Mouse (Mus musculus) intestine, embryonic 15.5 days (tissue): ENCODE data around the gene Gm42674. TPM values are rescaled to one million over a fixed set of nuclear protein-coding genes. Genes with fewer than 3 reads are reported as not detected.

Source experiments
- ATAC-seq: fragments of 200-750 bp; cut with Nextera tagmentation; 2 replicates; pipeline ENCODE4 v1.8.0; 2017; ENCODE audit warnings: moderate TSS enrichment, moderate library complexity
- H3K27ac ChIP-seq: fragments of 300-500 bp; sonication (generic); 2 replicates; pipeline ENCODE4 v1.5.1; 2015; ENCODE audit warnings: mild to moderate bottlenecking, inconsistent platforms
- H3K27me3 ChIP-seq: fragments of 300-500 bp; sonication (generic); replicated peaks from 2 replicates; pipeline ENCODE4 v1.6.1; 2015; ENCODE audit warnings: inconsistent platforms
- H3K36me3 ChIP-seq: fragments of 300-500 bp; sonication (generic); 2 replicates; pipeline ENCODE4 v1.6.1; 2015; ENCODE audit warnings: inconsistent platforms
- H3K4me1 ChIP-seq: fragments of 300-500 bp; sonication (generic); replicated peaks from 2 replicates; pipeline ENCODE4 v1.6.1; 2015; ENCODE audit warnings: inconsistent platforms
- H3K4me2 ChIP-seq: fragments of 300-500 bp; sonication (generic); replicated peaks from 2 replicates; pipeline ENCODE4 v1.6.1; 2015; ENCODE audit warnings: mild to moderate bottlenecking, inconsistent platforms
- H3K4me3 ChIP-seq: fragments of 300-500 bp; sonication (generic); replicated peaks from 2 replicates; pipeline ENCODE4 v1.5.1; 2015; ENCODE audit warnings: inconsistent platforms
- H3K9ac ChIP-seq: fragments of 300-500 bp; sonication (generic); 2 replicates; pipeline ENCODE4 v1.6.1; 2015; ENCODE audit warnings: inconsistent platforms
- H3K9me3 ChIP-seq: fragments of 300-500 bp; sonication (generic); 2 replicates; pipeline ENCODE4 v1.6.1; 2016; ENCODE audit warnings: inconsistent platforms
- WGBS: fragments of 180-500 bp; shearing (Covaris S2); methylation state at CpG from one replicate; pipeline ENCODE4 v1.1.7; 2015; 5-methylcytosine and 5-hydroxymethylcytosine counted together
- polyA plus RNA-seq: library from polyadenylated mRNA; unstranded; fragments of >200 nt; fragmentation: Nextera tagmentation; extraction: Ambion mirVana; gene quantifications from 2 replicates; pipeline ENCODE4 v1.2.1, GENCODE M21; 2015

Gm42674 gene
- polyA plus RNA-seq, 1 experiment from 2014 or later, result not detected

GRCm38 (mm10) chr3:90600036-90600435 is 1.7 kb upstream of the Gm42674 start:
- no peak overlapping the region for H3K4me3 ChIP-seq
- H3K9me3 ChIP-seq, result no peaks in the 10 kb centered on the region
- peaks cover 14% of the 10 kb centered on the region for H3K4me1 ChIP-seq
- no peaks in the 10 kb centered on the region for H3K27me3 ChIP-seq
- H3K4me2 ChIP-seq, result no peak overlapping the region
- no peak for ATAC-seq
- 81% methylated on average over 6 of the region's 6 CpGs for WGBS
- no peak overlapping the region for H3K9ac ChIP-seq
- H3K27ac ChIP-seq, result no peak overlapping the region
- H3K36me3 ChIP-seq, result no peaks in the 10 kb centered on the region

- H3K9ac ChIP-seq, result no peak overlapping the region
- no peaks in the 10 kb centered on the region for H3K9me3 ChIP-seq
- H3K27me3 ChIP-seq, result no peaks in the 10 kb centered on the region
- H3K4me1 ChIP-seq, result peaks cover 15% of the 10 kb centered on the region
- no peaks in the 10 kb centered on the region for H3K36me3 ChIP-seq
- no peak overlapping the region for H3K4me2 ChIP-seq
- 77% methylated on average over 8 of the region's 8 CpGs for WGBS
- ATAC-seq, result no peak
- no peak overlapping the region for H3K4me3 ChIP-seq
- H3K27ac ChIP-seq, result no peak overlapping the region
Measured at GRCm38 (mm10) chr3:90600458-90601195, 1.1 kb upstream of the Gm42674 start.

- WGBS, result 47% methylated on average over 3 of the region's 3 CpGs
- Histone ChIP-seq H3K4me3 (no peak within 1 kb of the TSS), H3K9ac (no peak within 1 kb of the TSS), H3K27ac (peak within 1 kb of the TSS; percentile 62), H3K27me3 (no peaks in the 10 kb centered on the region), H3K36me3 (no peaks in the 10 kb centered on the region), H3K4me1 (peaks cover 18% of the 10 kb centered on the region), H3K4me2 (no peak within 1 kb of the TSS), H3K9me3 (no peaks in the 10 kb centered on the region)
- peak; percentile 29 for ATAC-seq
Measured at GRCm38 (mm10) chr3:90603623-90604022, 1.9 kb downstream of the Gm42674 start, which contains the start of gene S100a4. S100a4 (plus strand) TSS chr3:90603771.

DNA sequence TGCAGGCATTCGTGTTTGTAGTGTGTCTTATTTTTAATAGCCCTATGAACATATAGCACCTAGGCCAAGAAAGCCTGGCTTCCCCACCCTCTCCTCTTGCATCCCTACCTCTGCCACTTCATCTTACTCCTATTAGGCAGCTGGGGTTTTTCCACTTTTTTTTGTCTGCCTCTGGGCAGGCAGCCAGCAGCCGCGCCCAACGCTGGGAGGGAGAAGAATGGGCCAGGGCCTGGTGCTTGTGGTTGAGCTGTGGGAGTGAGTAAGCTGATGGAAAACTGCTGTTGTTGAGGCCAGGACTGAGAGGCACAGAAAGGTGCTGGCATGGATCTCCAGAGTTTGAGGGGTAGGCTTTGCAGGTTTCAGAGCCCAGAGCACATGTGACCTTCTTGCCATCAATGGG is 2.7 kb downstream of the Gm42674 start:
- Histone ChIP-seq H3K4me1 (peaks cover 18% of the 10 kb centered on the region), H3K9me3 (no peaks in the 10 kb centered on the region), H3K27ac (peak overlapping the region; percentile 62), H3K36me3 (no peaks in the 10 kb centered on the region), H3K27me3 (no peaks in the 10 kb centered on the region), H3K4me2 (no peak overlapping the region), H3K4me3 (no peak overlapping the region), H3K9ac (no peak overlapping the region)
- peak; percentile 65 for ATAC-seq
- 12% methylated on average over 4 of the region's 4 CpGs for WGBS

- Histone ChIP-seq H3K4me3 (no peak overlapping the region), H3K36me3 (no peaks in the 10 kb centered on the region), H3K4me1 (peaks cover 18% of the 10 kb centered on the region), H3K4me2 (no peak overlapping the region), H3K27me3 (no peaks in the 10 kb centered on the region), H3K27ac (peak overlapping the region; percentile 45; the same call in 1 of the 2 replicates), H3K9me3 (no peaks in the 10 kb centered on the region), H3K9ac (no peak overlapping the region)
- 76% methylated on average over 3 of the region's 3 CpGs for WGBS
- no peak for ATAC-seq
Measured at GRCm38 (mm10) chr3:90605049-90605448, 3.3 kb downstream of the Gm42674 start.

GRCm38 (mm10) chr3:90605736-90606135 is 4.0 kb downstream of the Gm42674 start:
- Histone ChIP-seq H3K4me2 (no peak overlapping the region), H3K9ac (no peak overlapping the region), H3K9me3 (no peaks in the 10 kb centered on the region), H3K4me1 (peaks cover 18% of the 10 kb centered on the region), H3K4me3 (no peak overlapping the region), H3K36me3 (no peaks in the 10 kb centered on the region), H3K27ac (peak overlapping the region; percentile 45; the same call in 1 of the 2 replicates), H3K27me3 (no peaks in the 10 kb centered on the region)
- WGBS, result 83% methylated on average over 2 of the region's 2 CpGs
- no peak for ATAC-seq

- Histone ChIP-seq H3K27me3 (no peaks in the 10 kb centered on the region), H3K4me1 (peaks cover 18% of the 10 kb centered on the region), H3K4me3 (no peak overlapping the region), H3K4me2 (no peak overlapping the region), H3K9ac (no peak overlapping the region), H3K36me3 (no peaks in the 10 kb centered on the region), H3K27ac (peak overlapping the region; percentile 45; the same call in 1 of the 2 replicates), H3K9me3 (no peaks in the 10 kb centered on the region)
- 56% methylated on average over 6 of the region's 6 CpGs for whole genome bisulfite sequencing
- ATAC-seq, result no peak
Measured at GRCm38 (mm10) chr3:90606185-90606584, 4.5 kb downstream of the Gm42674 start.

DNA sequence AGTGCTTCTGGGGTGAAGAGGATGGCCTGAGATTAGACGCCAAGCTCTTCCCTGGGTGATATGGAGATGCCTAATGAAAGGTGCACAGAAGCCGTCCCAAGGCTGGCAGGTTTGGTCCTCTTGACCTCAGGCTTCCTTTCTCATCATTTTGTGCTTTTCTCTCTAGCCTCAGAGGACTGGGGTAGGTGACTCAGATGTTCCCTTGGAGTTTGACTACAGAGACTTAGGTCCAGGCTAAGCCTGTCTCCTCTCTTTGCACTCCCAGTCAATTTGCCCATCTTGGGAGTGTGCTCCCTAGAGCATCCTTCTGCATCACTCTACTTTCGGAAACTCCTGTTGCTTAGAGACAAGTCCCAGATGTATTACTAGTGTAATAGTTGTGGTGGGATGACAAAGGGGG is 5.7 kb downstream of the Gm42674 start:
- no peaks in the 10 kb centered on the region for H3K9me3 ChIP-seq
- H3K27me3 ChIP-seq, result no peaks in the 10 kb centered on the region
- no peak overlapping the region for H3K27ac ChIP-seq
- no peak overlapping the region for H3K9ac ChIP-seq
- H3K36me3 ChIP-seq, result no peaks in the 10 kb centered on the region
- no peak overlapping the region for H3K4me3 ChIP-seq
- H3K4me2 ChIP-seq, result no peak overlapping the region
- 84% methylated on average over 3 of the region's 3 CpGs for WGBS
- H3K4me1 ChIP-seq, result peaks cover 18% of the 10 kb centered on the region
- no peak for ATAC-seq

GRCm38 (mm10) chr3:90608223-90608622 is 6.5 kb downstream of the Gm42674 start, which contains the start of gene S100a5:
S100a5 (plus strand) TSS chr3:90608523.
- H3K9ac ChIP-seq, result no peak within 1 kb of the TSS

DNA sequence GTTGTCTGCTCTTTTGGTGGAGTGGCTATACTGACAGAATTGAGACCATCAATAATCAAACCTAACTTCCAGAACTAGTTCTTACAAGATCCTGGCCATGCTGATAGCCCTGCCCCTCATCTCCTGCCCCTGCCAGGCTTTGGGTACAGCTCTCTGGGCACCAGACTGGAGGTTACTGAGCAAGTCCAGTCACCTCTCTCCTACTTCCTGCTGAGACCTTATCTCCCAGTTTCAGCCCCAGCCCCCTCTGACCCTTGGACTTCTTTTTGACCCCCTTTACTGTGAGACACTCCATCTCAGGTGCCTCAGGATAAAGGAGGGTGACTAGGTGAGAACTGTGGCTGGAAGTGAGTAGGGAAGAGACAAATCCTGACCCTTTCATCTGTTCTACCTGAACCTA is 7.4 kb downstream of the Gm42674 start:
- H3K4me1 ChIP-seq, result peaks cover 22% of the 10 kb centered on the region
- H3K4me3 ChIP-seq, result no peak overlapping the region
- no peaks in the 10 kb centered on the region for H3K36me3 ChIP-seq
- H3K9me3 ChIP-seq, result no peaks in the 10 kb centered on the region
- ATAC-seq, result peak; percentile 52
- H3K4me2 ChIP-seq, result no peak overlapping the region; the same call in 1 of the 2 replicates
- no peaks in the 10 kb centered on the region for H3K27me3 ChIP-seq
- H3K27ac ChIP-seq, result no peak overlapping the region
- H3K9ac ChIP-seq, result no peak overlapping the region

More at GRCm38 (mm10) chr3:90608223-90608622, 6.5 kb downstream of the Gm42674 start, which contains the start of gene S100a5:
- Histone ChIP-seq H3K27ac (no peak within 1 kb of the TSS), H3K36me3 (no peaks in the 10 kb centered on the region), H3K9me3 (no peaks in the 10 kb centered on the region), H3K4me1 (peaks cover 24% of the 10 kb centered on the region), H3K4me2 (no peak within 1 kb of the TSS; the same call in 1 of the 2 replicates), H3K4me3 (no peak within 1 kb of the TSS), H3K27me3 (no peaks in the 10 kb centered on the region)
- ATAC-seq, result no peak
- WGBS, result 55% methylated on average over 3 of the region's 3 CpGs

- H3K27me3 ChIP-seq, result no peaks in the 10 kb centered on the region
- H3K4me1 ChIP-seq, result peaks cover 20% of the 10 kb centered on the region
- no peak overlapping the region for H3K9ac ChIP-seq
- H3K4me3 ChIP-seq, result no peak overlapping the region
- no peaks in the 10 kb centered on the region for H3K9me3 ChIP-seq
- WGBS, result 78% methylated on average over 3 of the region's 3 CpGs
- no peak for ATAC-seq
- no peak overlapping the region for H3K4me2 ChIP-seq
- no peaks in the 10 kb centered on the region for H3K36me3 ChIP-seq
- no peak overlapping the region for H3K27ac ChIP-seq
Measured at GRCm38 (mm10) chr3:90611494-90611893, 9.8 kb downstream of the Gm42674 start.

DNA sequence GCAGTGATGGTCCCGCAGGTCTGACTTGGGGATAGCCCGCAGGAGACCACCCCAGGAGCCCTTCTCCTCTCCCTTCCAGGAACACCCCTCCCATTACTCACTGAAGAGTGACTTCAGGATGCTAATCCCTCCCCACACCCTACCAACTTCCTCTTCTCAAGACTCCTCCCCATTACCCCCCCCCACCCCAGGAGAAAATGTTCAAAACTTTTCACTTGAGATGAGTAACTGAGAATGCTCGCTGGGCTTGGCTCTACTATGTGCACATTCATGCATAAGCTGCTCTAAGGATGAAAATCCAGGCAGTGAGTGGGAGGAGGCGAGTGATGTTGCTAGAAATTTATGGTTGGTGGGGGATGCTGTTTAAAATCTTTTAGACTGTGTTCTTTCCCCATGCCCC is 10.4 kb downstream of the Gm42674 start:
- Histone ChIP-seq H3K4me1 (peaks cover 20% of the 10 kb centered on the region), H3K4me2 (no peak overlapping the region), H3K36me3 (no peaks in the 10 kb centered on the region), H3K9me3 (no peaks in the 10 kb centered on the region), H3K27me3 (no peaks in the 10 kb centered on the region), H3K4me3 (no peak overlapping the region), H3K9ac (no peak overlapping the region), H3K27ac (no peak overlapping the region)
- ATAC-seq, result no peak
- WGBS, result 68% methylated on average over 4 of the region's 4 CpGs
